Mouse (Mus musculus) thymus, postnatal 0 days (tissue): ENCODE results near the gene Tmem95. TPM values are rescaled to one million over a fixed set of nuclear protein-coding genes. Genes with fewer than 3 reads are reported as not detected.
"Not testable (repeated sequence)": the region's sequence is repeated elsewhere in the genome, so short reads cannot be mapped to it uniquely, and the experiment has no call there.

Experiments used
- DNase-seq: peaks from one replicate; pipeline ENCODE4 v3.0.0-alpha.2; 2015; ENCODE audit warnings: low spot score
- polyA plus RNA-seq: library from polyadenylated mRNA; unstranded; fragments of >200 nt; fragmentation: Nextera tagmentation; extraction: Ambion mirVana; gene quantifications from 2 replicates; pipeline ENCODE4 v1.2.1, GENCODE M21; 2015

Tmem95 gene
- not detected in 2 replicates for polyA plus RNA-seq

GRCm38 (mm10) chr11:69877878-69878277 lies at the start of gene Tmem95:
Gene Tmem95, minus strand, starts transcription at chr11:69878018.
- no peak for DNase-seq

GRCm38 (mm10) chr11:69927501-69927900 lies 49.7 kb upstream of the Tmem95 start:
- DNase-seq, result no peak

GRCm38 (mm10) chr11:69922796-69923195 lies 45.0 kb upstream of the Tmem95 start:
- DNase-seq, result no peak

GRCm38 (mm10) chr11:69922012-69922756 lies 44.4 kb upstream of the Tmem95 start:
- DNase-seq, result peak; percentile 34

GRCm38 (mm10) chr11:69921114-69922011 lies 43.5 kb upstream of the Tmem95 start, which contains the start of gene Eif5a:
Gene Eif5a, minus strand, starts transcription at chr11:69921958.
- peak; percentile 100 for DNase-seq

- DNase-seq, result peak; percentile 44
Measured at GRCm38 (mm10) chr11:69920266-69921031, 42.6 kb upstream of the Tmem95 start.

GRCm38 (mm10) chr11:69919661-69920265 lies 41.9 kb upstream of the Tmem95 start:
- DNase-seq, result peak; percentile 78

GRCm38 (mm10) chr11:69919053-69919452 lies 41.2 kb upstream of the Tmem95 start:
- DNase-seq, result no peak

GRCm38 (mm10) chr11:69918118-69918517 lies 40.3 kb upstream of the Tmem95 start:
- no peak for DNase-seq

GRCm38 (mm10) chr11:69917379-69917948 lies 39.6 kb upstream of the Tmem95 start:
- no peak for DNase-seq

- not testable (repeated sequence) for DNase-seq
Measured at GRCm38 (mm10) chr11:69916652-69917378, 39.0 kb upstream of the Tmem95 start.

- DNase-seq, result no peak
Measured at GRCm38 (mm10) chr11:69915667-69916627, 38.1 kb upstream of the Tmem95 start.

GRCm38 (mm10) chr11:69914917-69915430 lies 37.2 kb upstream of the Tmem95 start:
- DNase-seq, result no peak

- DNase-seq, result no peak
Measured at GRCm38 (mm10) chr11:69914372-69914764, 36.5 kb upstream of the Tmem95 start.

GRCm38 (mm10) chr11:69913554-69914371 lies 35.9 kb upstream of the Tmem95 start, which contains the start of gene Gps2:
Gene Gps2, plus strand, starts transcription at chr11:69913888.
- peak; percentile 92 for DNase-seq

- DNase-seq, result no peak
Measured at GRCm38 (mm10) chr11:69912716-69913530, 35.1 kb upstream of the Tmem95 start.

- no peak for DNase-seq
Measured at GRCm38 (mm10) chr11:69911701-69912100, 33.9 kb upstream of the Tmem95 start.
